Mouse (Mus musculus): Measurements from ENCODE around the gene Hist2h3b. TPM values are rescaled to one million over a fixed set of nuclear protein-coding genes. Genes with fewer than 3 reads are reported as not detected.

The Hist2h3b gene
- polyA plus RNA-seq, 1 experiment from 2014 or later, result 19.6 TPM

- Histone ChIP-seq H3K36me3 (no peaks in the 10 kb centered on the region), H3K27me3 (no peaks in the 10 kb centered on the region), H3K4me2 (no peak within 1 kb of the TSS), H3K4me1 (replicated peaks) (no peaks in the 10 kb centered on the region), H3K4me3 (no peak within 1 kb of the TSS), H3K27ac (no peak within 1 kb of the TSS), H3K9ac (no peak within 1 kb of the TSS; the same call in 1 of the 2 replicates), H3K9me3 (peaks cover 7% of the 10 kb centered on the region; the same call in 1 of the 2 replicates)
- WGBS, result 79% methylated on average over 4 of the region's 4 CpGs
- ATAC-seq (ENCODE audit: low FRiP score), result no peak
Measured at GRCm38 (mm10) chr3:96293787-96294186, 25.3 kb downstream of the Hist2h3b start, which contains the start of gene Fcgr1. TSS of gene Fcgr1 (minus strand) at chr3:96293969.

GRCm38 (mm10) chr3:96298360-96298759 is 29.9 kb downstream of the Hist2h3b start:
- no peak overlapping the region for H3K27ac ChIP-seq
- no peak overlapping the region for H3K4me2 ChIP-seq
- H3K9ac ChIP-seq, result no peak overlapping the region
- no peaks in the 10 kb centered on the region for H3K4me1 ChIP-seq (replicated peaks)
- H3K4me3 ChIP-seq, result no peak overlapping the region
- H3K36me3 ChIP-seq, result no peaks in the 10 kb centered on the region
- WGBS, result 89% methylated on average over 4 of the region's 4 CpGs
- ATAC-seq (ENCODE audit: low FRiP score), result no peak
- peaks cover 7% of the 10 kb centered on the region; the same call in 1 of the 2 replicates for H3K9me3 ChIP-seq
- H3K27me3 ChIP-seq, result peaks cover 7% of the 10 kb centered on the region; the same call in 1 of the 2 replicates

- Histone ChIP-seq H3K4me3 (no peak overlapping the region), H3K27me3 (peaks cover 7% of the 10 kb centered on the region; the same call in 1 of the 2 replicates), H3K4me2 (no peak overlapping the region), H3K9me3 (peaks cover 7% of the 10 kb centered on the region; the same call in 1 of the 2 replicates), H3K36me3 (no peaks in the 10 kb centered on the region), H3K9ac (no peak overlapping the region), H3K27ac (no peak overlapping the region), H3K4me1 (replicated peaks) (no peaks in the 10 kb centered on the region)
- ATAC-seq (ENCODE audit: low FRiP score), result no peak
- WGBS, result 96% methylated on average over 2 of the region's 2 CpGs
Measured at GRCm38 (mm10) chr3:96299562-96299961, 31.1 kb downstream of the Hist2h3b start.

GRCm38 (mm10) chr3:96300706-96301529 is 32.5 kb downstream of the Hist2h3b start:
- Histone ChIP-seq H3K9me3 (no peaks in the 10 kb centered on the region), H3K4me2 (no peak overlapping the region), H3K36me3 (no peaks in the 10 kb centered on the region), H3K4me1 (replicated peaks) (no peaks in the 10 kb centered on the region), H3K9ac (no peak overlapping the region), H3K27ac (no peak overlapping the region), H3K27me3 (peaks cover 7% of the 10 kb centered on the region; the same call in 1 of the 2 replicates), H3K4me3 (no peak overlapping the region)
- ATAC-seq (ENCODE audit: low FRiP score), result no peak
- WGBS, result 79% methylated on average over 26 of the region's 26 CpGs

GRCm38 (mm10) chr3:96302076-96302475 is 33.6 kb downstream of the Hist2h3b start:
- Histone ChIP-seq H3K27ac (no peak overlapping the region), H3K4me3 (no peak overlapping the region), H3K4me2 (no peak overlapping the region), H3K27me3 (peaks cover 7% of the 10 kb centered on the region; the same call in 1 of the 2 replicates), H3K9me3 (no peaks in the 10 kb centered on the region), H3K9ac (no peak overlapping the region), H3K4me1 (replicated peaks) (no peaks in the 10 kb centered on the region), H3K36me3 (no peaks in the 10 kb centered on the region)
- 86% methylated on average over 5 of the region's 5 CpGs for WGBS
- no peak for ATAC-seq (ENCODE audit: low FRiP score)

- ATAC-seq (ENCODE audit: low FRiP score), result no peak
- Histone ChIP-seq H3K9me3 (no peaks in the 10 kb centered on the region), H3K27me3 (peaks cover 5% of the 10 kb centered on the region; the same call in 1 of the 2 replicates), H3K4me1 (replicated peaks) (no peaks in the 10 kb centered on the region), H3K4me3 (no peak overlapping the region), H3K9ac (no peak overlapping the region), H3K4me2 (no peak overlapping the region), H3K27ac (no peak overlapping the region), H3K36me3 (no peaks in the 10 kb centered on the region)
- 88% methylated on average over 9 of the region's 9 CpGs for WGBS
Measured at GRCm38 (mm10) chr3:96306506-96306905, 38.1 kb downstream of the Hist2h3b start.

- 69% methylated on average over 3 of the region's 3 CpGs for WGBS
Measured at GRCm38 (mm10) chr3:96309441-96309840, 41.0 kb downstream of the Hist2h3b start.

GRCm38 (mm10) chr3:96312341-96313098 is 44.1 kb downstream of the Hist2h3b start:
- Histone ChIP-seq H3K9me3 (no peaks in the 10 kb centered on the region), H3K4me3 (no peak overlapping the region), H3K27me3 (no peaks in the 10 kb centered on the region; the same call in 1 of the 2 replicates), H3K4me2 (no peak overlapping the region), H3K27ac (no peak overlapping the region), H3K9ac (no peak overlapping the region), H3K36me3 (no peaks in the 10 kb centered on the region), H3K4me1 (replicated peaks) (no peaks in the 10 kb centered on the region)
- WGBS, result 61% methylated on average over 8 of the region's 8 CpGs
- no peak for ATAC-seq (ENCODE audit: low FRiP score)

More at GRCm38 (mm10) chr3:96309441-96309840, 41.0 kb downstream of the Hist2h3b start:
- no peaks in the 10 kb centered on the region for H3K36me3 ChIP-seq
- no peaks in the 10 kb centered on the region for H3K9me3 ChIP-seq
- H3K4me3 ChIP-seq, result no peak overlapping the region
- H3K4me1 ChIP-seq (replicated peaks), result no peaks in the 10 kb centered on the region
- no peak overlapping the region for H3K4me2 ChIP-seq
- H3K27ac ChIP-seq, result no peak overlapping the region
- H3K27me3 ChIP-seq, result no peaks in the 10 kb centered on the region; the same call in 1 of the 2 replicates
- no peak for ATAC-seq (ENCODE audit: low FRiP score)
- H3K9ac ChIP-seq, result no peak overlapping the region

Small RNA genes lying within 50 kb of the gene (microRNA-seq; reads per million reads assigned to microRNA genes)
- gene Gm44492, result not detected
- gene Gm47311, result not detected
- gene Gm47313, result not detected

Other genes with a start within 250 kb of the Hist2h3b start
- 62.9 and 64.0 TPM in 2 replicates for gene Vps45, start 210.2 kb upstream of the Hist2h3b start, polyA plus RNA-seq (2015; fragmentation: Nextera tagmentation; extraction: Ambion mirVana)
- 11.0 and 13.6 TPM in 2 replicates for gene Otud7b, start 164.1 kb upstream of the Hist2h3b start, polyA plus RNA-seq (2015; fragmentation: Nextera tagmentation; extraction: Ambion mirVana)
- gene Mtmr11, start 106.7 kb upstream of the Hist2h3b start, polyA plus RNA-seq (2015; fragmentation: Nextera tagmentation; extraction: Ambion mirVana), result 11.5 and 12.8 TPM in 2 replicates
- 149 and 151 TPM in 2 replicates for gene Sf3b4, start 96.3 kb upstream of the Hist2h3b start, polyA plus RNA-seq (2015; fragmentation: Nextera tagmentation; extraction: Ambion mirVana)
- 84.0 and 88.7 TPM in 2 replicates for gene Sv2a, start 87.5 kb upstream of the Hist2h3b start, polyA plus RNA-seq (2015; fragmentation: Nextera tagmentation; extraction: Ambion mirVana)
- gene Bola1, start 48.9 kb upstream of the Hist2h3b start, polyA plus RNA-seq (2015; fragmentation: Nextera tagmentation; extraction: Ambion mirVana), result 64.0 and 65.6 TPM in 2 replicates
- gene Hist2h2ab, start 48.8 kb upstream of the Hist2h3b start, polyA plus RNA-seq (2015; fragmentation: Nextera tagmentation; extraction: Ambion mirVana), result 1.0 TPM in 1 of 2 replicates, not detected in the other
- gene Hist2h2ac, start 47.8 kb upstream of the Hist2h3b start, polyA plus RNA-seq (2015; fragmentation: Nextera tagmentation; extraction: Ambion mirVana), result 3.1 and 3.6 TPM in 2 replicates
- 4.3 TPM in 2 replicates for gene Hist2h2be, start 47.5 kb upstream of the Hist2h3b start, polyA plus RNA-seq (2015; fragmentation: Nextera tagmentation; extraction: Ambion mirVana)
- gene Hist2h3c2, start 29.5 kb upstream of the Hist2h3b start, polyA plus RNA-seq (2015; fragmentation: Nextera tagmentation; extraction: Ambion mirVana), result 4.1 and 5.3 TPM in 2 replicates
- gene Hist2h2aa2, start 28.4 kb upstream of the Hist2h3b start, polyA plus RNA-seq (2015; fragmentation: Nextera tagmentation; extraction: Ambion mirVana), result 64.9 and 67.2 TPM in 2 replicates
- 15.6 and 29.2 TPM in 2 replicates for gene Hist2h2aa1, start 23.2 kb upstream of the Hist2h3b start, polyA plus RNA-seq (2015; fragmentation: Nextera tagmentation; extraction: Ambion mirVana)
- gene Hist2h3c1, start 22.0 kb upstream of the Hist2h3b start, polyA plus RNA-seq (2015; fragmentation: Nextera tagmentation; extraction: Ambion mirVana), result 0.62 TPM in 1 of 2 replicates, not detected in the other
- 5.2 and 6.1 TPM in 2 replicates for gene Hist2h4, start 5.3 kb upstream of the Hist2h3b start, polyA plus RNA-seq (2015; fragmentation: Nextera tagmentation; extraction: Ambion mirVana)
- 2.7 and 3.4 TPM in 2 replicates for gene Hist2h2bb, start 1.1 kb downstream of the Hist2h3b start, polyA plus RNA-seq (2015; fragmentation: Nextera tagmentation; extraction: Ambion mirVana)
- 1.5 and 1.7 TPM in 2 replicates for gene Fcgr1, start 25.3 kb downstream of the Hist2h3b start, polyA plus RNA-seq (2015; fragmentation: Nextera tagmentation; extraction: Ambion mirVana)
- not detected in 2 replicates for gene BC107364, start 183.7 kb downstream of the Hist2h3b start, polyA plus RNA-seq (2015; fragmentation: Nextera tagmentation; extraction: Ambion mirVana)